Mouse (Mus musculus) heart, postnatal 0 days (tissue): ENCODE results near the gene Ankrd42.

Experiments
- CTCF ChIP-seq: IDR thresholded peaks from 2 replicates; pipeline ENCODE4 v1.5.1; 2016; ENCODE audit warnings: antibody characterized with exemption, control low read depth, low read depth
- EP300 ChIP-seq: IDR thresholded peaks from 2 replicates; pipeline ENCODE4 v1.6.1; 2016; ENCODE audit warnings: antibody characterized with exemption, low read depth

- no peak for TF ChIP-seq CTCF
- no peak for TF ChIP-seq EP300
These were observed 104.4 kb downstream of the Ankrd42 start for GRCm38 (mm10) chr7:92532351-92533036.
